Mouse (Mus musculus) kidney, adult 2 months (tissue): ENCODE results near the gene Ccnf. TPM values are rescaled to one million over a fixed set of nuclear protein-coding genes. Genes with fewer than 3 reads are reported as not detected.

Source experiments
- DNase-seq: peaks from one replicate; pipeline ENCODE4 v3.0.0; 2021
- H3K27ac ChIP-seq: fragments of 200-500 bp; 2 replicates; pipeline ENCODE4 v1.5.1; 2012; ENCODE audit warnings: low read depth, low read length, control low read depth, inconsistent platforms; ENCODE audit not compliant: insufficient read depth
- H3K27me3 ChIP-seq: fragments of 200-500 bp; replicated peaks from 2 replicates; pipeline ENCODE4 v1.6.1; 2012; ENCODE audit warnings: mild to moderate bottlenecking, moderate library complexity, low read length, inconsistent platforms; ENCODE audit not compliant: control insufficient read depth, insufficient read depth
- H3K36me3 ChIP-seq: fragments of 200-500 bp; 2 replicates; pipeline ENCODE4 v1.6.1; 2012; ENCODE audit warnings: mild to moderate bottlenecking, moderate library complexity, low read length, inconsistent platforms; ENCODE audit not compliant: control insufficient read depth, insufficient read depth
- H3K4me1 ChIP-seq: fragments of 200-500 bp; 2 replicates; pipeline ENCODE4 v1.6.1; 2011; ENCODE audit warnings: low read length; ENCODE audit not compliant: control insufficient read depth, insufficient read depth
- H3K4me3 ChIP-seq: fragments of 200-500 bp; 2 replicates; pipeline ENCODE4 v1.5.1; 2011; ENCODE audit warnings: mild to moderate bottlenecking, low read depth, low read length, control low read depth; ENCODE audit not compliant: insufficient read depth
- CTCF ChIP-seq: fragments of 200-500 bp; conservative IDR thresholded peaks from 2 replicates; pipeline ENCODE4 v1.5.1; 2011; ENCODE audit warnings: low read depth, mild to moderate bottlenecking, control low read depth, low read length, moderate library complexity, mixed read lengths; ENCODE audit not compliant: insufficient read depth, insufficient read length
- POLR2A ChIP-seq: fragments of 200-500 bp; IDR thresholded peaks from one replicate; pipeline ENCODE4 v1.6.1; 2011; ENCODE audit warnings: low read depth, low read length, control low read depth
- WGBS: fragments of 180-500 bp; shearing (Covaris S2); methylation state at CpG from one replicate; pipeline ENCODE4 v1.1.7; 2018; 5-methylcytosine and 5-hydroxymethylcytosine counted together
- polyA plus RNA-seq: library from polyadenylated mRNA; depleted of rRNA; stranded (reverse); fragments of >200 nt; gene quantifications from 2 replicates; pipeline ENCODE4 v1.2.3, GENCODE M21; 2012

Gene Ccnf
- polyA plus RNA-seq, 1 experiment = 0.56 TPM

- Histone ChIP-seq H3K4me3 (no peak overlapping the region), H3K4me1 (no peaks in the 10 kb centered on the region), H3K27me3 (no peaks in the 10 kb centered on the region), H3K27ac (no peak overlapping the region), H3K36me3 (no peaks in the 10 kb centered on the region)
- no peak for DNase-seq
- TF ChIP-seq CTCF (no peak), POLR2A (no peak)
- WGBS = 95% methylated on average over 2 of the region's 2 CpGs
Measured at GRCm38 (mm10) chr17:24248641-24249040, 2.6 kb downstream of the Ccnf start.

- Histone ChIP-seq H3K36me3 (no peaks in the 10 kb centered on the region), H3K4me3 (no peak overlapping the region), H3K4me1 (no peaks in the 10 kb centered on the region), H3K27ac (no peak overlapping the region), H3K27me3 (no peaks in the 10 kb centered on the region)
- DNase-seq = no peak
- 98% methylated on average over 8 of the region's 8 CpGs for WGBS
- no peak for TF ChIP-seq CTCF
- no peak for TF ChIP-seq POLR2A
Measured at GRCm38 (mm10) chr17:24244061-24244460, 7.2 kb downstream of the Ccnf start.

DNA sequence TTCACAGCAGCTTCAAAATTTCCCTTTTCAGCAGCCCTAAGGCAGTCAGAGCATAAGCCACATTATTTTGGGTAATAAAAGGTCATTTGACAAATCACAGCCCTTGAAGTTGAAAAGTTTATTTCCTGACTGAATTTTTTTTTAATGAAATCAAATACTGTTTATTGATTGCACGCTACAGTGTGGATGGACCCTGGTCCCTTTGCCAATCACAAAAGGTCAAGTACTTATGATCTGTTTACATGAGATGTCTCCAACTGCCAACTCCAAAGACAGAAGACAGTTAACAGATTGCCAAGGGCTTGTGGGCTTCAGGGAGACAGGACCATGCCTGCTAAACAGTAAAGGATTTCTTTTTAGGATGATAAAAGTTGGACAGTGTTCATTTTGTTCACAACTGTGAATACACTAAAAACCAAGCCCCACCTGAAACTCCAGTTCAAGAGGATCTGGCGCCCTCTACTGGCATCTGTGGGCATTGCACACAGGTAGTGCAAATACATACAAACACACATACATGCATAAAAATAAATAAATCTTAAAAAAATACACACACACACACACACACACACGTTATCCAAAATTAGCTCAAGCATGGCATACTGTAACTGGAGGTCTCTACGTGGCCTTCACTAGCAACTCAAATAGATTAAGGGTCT lies 7.8 kb downstream of the Ccnf start:
- 94% methylated on average over 4 of the region's 4 CpGs for WGBS
- no peaks in the 10 kb centered on the region for H3K27me3 ChIP-seq
- TF ChIP-seq POLR2A (no peak), CTCF (peak; percentile 71)
- peak; percentile 32 for DNase-seq
- H3K36me3 ChIP-seq = no peaks in the 10 kb centered on the region
- H3K4me1 ChIP-seq = no peaks in the 10 kb centered on the region
- no peak overlapping the region for H3K27ac ChIP-seq
- no peak overlapping the region for H3K4me3 ChIP-seq

GRCm38 (mm10) chr17:24236921-24237320 lies 14.4 kb downstream of the Ccnf start:
- TF ChIP-seq POLR2A (no peak), CTCF (0 out of 2 replicates have a peak, but pooled peaks have one; percentile 19)
- Histone ChIP-seq H3K36me3 (no peaks in the 10 kb centered on the region), H3K4me1 (no peaks in the 10 kb centered on the region), H3K27ac (no peak overlapping the region), H3K4me3 (no peak overlapping the region), H3K27me3 (no peaks in the 10 kb centered on the region)
- WGBS = 93% methylated on average over 7 of the region's 7 CpGs
- DNase-seq = peak; percentile 7

DNA sequence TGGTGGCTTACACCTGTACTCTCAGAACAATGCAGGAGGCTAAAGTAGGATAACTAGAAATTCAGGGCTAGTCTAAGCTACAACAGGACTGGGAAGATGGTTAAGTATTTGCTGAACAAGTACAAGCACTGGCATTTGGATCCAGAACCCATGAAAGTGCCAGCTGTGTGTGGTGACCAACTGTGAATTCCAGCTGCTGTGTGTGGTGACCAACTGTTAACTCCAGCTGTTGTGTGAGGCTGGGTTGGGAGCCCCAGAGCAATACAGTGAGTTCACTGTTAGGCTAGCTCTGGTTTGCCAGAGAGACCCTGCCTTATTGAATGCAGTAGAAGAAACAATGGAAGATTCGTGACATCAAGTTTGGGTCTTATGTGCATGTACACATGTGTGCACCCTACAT lies 14.8 kb downstream of the Ccnf start:
- WGBS = 98% methylated on average over 1 of the region's 1 CpGs
- H3K4me3 ChIP-seq = no peak overlapping the region
- H3K27ac ChIP-seq = no peak overlapping the region
- no peak for DNase-seq
- TF ChIP-seq CTCF (no peak), POLR2A (no peak)
- H3K4me1 ChIP-seq = no peaks in the 10 kb centered on the region
- H3K27me3 ChIP-seq = no peaks in the 10 kb centered on the region
- H3K36me3 ChIP-seq = no peaks in the 10 kb centered on the region

- Histone ChIP-seq H3K36me3 (no peaks in the 10 kb centered on the region), H3K27ac (no peak overlapping the region)
- 83% methylated on average over 7 of the region's 7 CpGs for WGBS
Measured at GRCm38 (mm10) chr17:24227941-24228340, 23.3 kb downstream of the Ccnf start.

DNA sequence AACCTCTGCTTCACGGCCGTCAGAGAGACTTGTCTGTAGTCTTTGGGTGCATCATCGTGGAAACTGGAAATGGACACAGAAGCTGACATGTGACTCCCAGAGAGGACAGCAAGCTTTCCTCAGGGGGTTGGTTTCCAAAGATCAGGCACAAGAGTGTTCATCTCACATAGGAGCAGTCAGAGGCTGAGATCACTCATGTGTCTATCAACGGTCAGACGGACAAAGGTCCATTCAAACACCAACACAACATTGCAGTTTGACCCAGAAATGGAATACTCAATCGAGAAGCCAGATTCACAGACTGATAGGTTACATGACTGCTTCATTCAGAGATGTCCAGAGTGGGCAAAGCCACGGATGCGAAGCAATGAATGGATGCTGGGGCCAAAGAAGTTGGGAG lies 24.6 kb downstream of the Ccnf start:
- Histone ChIP-seq H3K4me1 (no peaks in the 10 kb centered on the region), H3K4me3 (no peak overlapping the region), H3K27ac (no peak overlapping the region), H3K36me3 (no peaks in the 10 kb centered on the region), H3K27me3 (no peaks in the 10 kb centered on the region)
- WGBS = 83% methylated on average over 8 of the region's 8 CpGs
- DNase-seq = no peak
- TF ChIP-seq CTCF (no peak), POLR2A (no peak)

More at GRCm38 (mm10) chr17:24227941-24228340, 23.3 kb downstream of the Ccnf start:
- no peaks in the 10 kb centered on the region for H3K4me1 ChIP-seq
- H3K4me3 ChIP-seq = no peak overlapping the region
- H3K27me3 ChIP-seq = no peaks in the 10 kb centered on the region
- TF ChIP-seq POLR2A (no peak), CTCF (no peak)
- DNase-seq = no peak
